ENCODE assay signal across 24 mouse cellular contexts in genomic region chr16:21242946-21243345, GRCm38 (mm10). TPM values are rescaled to one million over a fixed set of nuclear protein-coding genes. Genes with fewer than 3 reads are reported as not detected.
DNase-seq lines count a peak whose midpoint lies in the region; ATAC-seq and TF ChIP-seq lines count a peak whose summit lies in the region.
"Had no signal": no experiment of that assay in that cellular context is flagged by ENCODE, and none has a peak within 500 bp of the region (broad histone marks: within the 10 kb centered on the region; RNA-seq: fewer than 3 reads in every experiment).

No protein-coding gene starts in this region.

- no peak for DNase-seq in heart, postnatal 10 days
- peak; percentile 23 for DNase-seq in midbrain, postnatal 0 days (ENCODE audit: low spot score)
- peak; percentile 53 for DNase-seq in embryonic facial prominence, embryonic 10.5 days (ENCODE audit: low spot score)
- peak; percentile 22 for DNase-seq in yolk sac, embryonic 10.5 days (ENCODE audit: low spot score)
- no peak for DNase-seq in lung, adult 2 months
- DNase-seq in adipocyte (ENCODE audit: low spot score): no peak
- DNase-seq: cerebellum, postnatal 10 days; gastrocnemius, postnatal 36 days; kidney, adult 2 months; kidney, postnatal 10 days; layer of hippocampus, postnatal 36 days; lung, postnatal 10 days; right cerebral cortex, postnatal 14 days; spleen, adult 18-20 months; thymus, adult 18-20 months had no signal

- H3K9me3 ChIP-seq in heart, embryonic 13.5 days: no peaks in the 10 kb centered on the region
- no peaks in the 10 kb centered on the region for H3K9me3 ChIP-seq in midbrain, postnatal 0 days (ENCODE audit: low read length)
- no peaks in the 10 kb centered on the region for H3K9me3 ChIP-seq in midbrain, embryonic 16.5 days (replicated peaks; ENCODE audit: control insufficient read depth, low read length, poor library complexity, severe bottlenecking)
- H3K9me3 ChIP-seq in embryonic facial prominence, embryonic 10.5 days: no peaks in the 10 kb centered on the region
- H3K9me3 ChIP-seq: forebrain, embryonic 15.5 days; heart, embryonic 12.5 days; limb, embryonic 15.5 days had no signal

- intact Hi-C loops in heart, postnatal 10 days (cut with DNase I): no loop called here

- peaks cover 72% of the 10 kb centered on the region for H3K4me1 ChIP-seq in heart, embryonic 13.5 days
- H3K4me1 ChIP-seq in midbrain, postnatal 0 days (ENCODE audit: insufficient read depth, low read length): peaks cover 6% of the 10 kb centered on the region; the same call in 1 of the 2 replicates
- H3K4me1 ChIP-seq in midbrain, embryonic 16.5 days (ENCODE audit: control insufficient read depth, insufficient read depth, low read length): peaks cover 17% of the 10 kb centered on the region
- H3K4me1 ChIP-seq in embryonic facial prominence, embryonic 10.5 days: peaks cover 94% of the 10 kb centered on the region
- H3K4me1 ChIP-seq in lung, adult 2 months (ENCODE audit: control insufficient read depth, insufficient read depth, low read length): 0 out of 2 replicates have a peak, but pooled peaks cover 3% of the 10 kb centered on the region

- 0 out of 2 replicates have a peak overlapping the region, but pooled peaks have one; percentile 8 for H3K9ac ChIP-seq in heart, embryonic 13.5 days
- no peak overlapping the region for H3K9ac ChIP-seq in midbrain, postnatal 0 days (replicated peaks; ENCODE audit: low read length, poor library complexity, severe bottlenecking)
- H3K9ac ChIP-seq in midbrain, embryonic 16.5 days (ENCODE audit: low read depth, low read length): no peak overlapping the region
- H3K9ac ChIP-seq: forebrain, embryonic 15.5 days; heart, embryonic 12.5 days; limb, embryonic 15.5 days had no signal

- TF ChIP-seq POLR2A in lung, adult 2 months (IDR thresholded peaks at IDR 0.05; ENCODE audit: borderline replicate concordance, extremely low read depth, low read depth, low read length): no peak

- H3K4me3 ChIP-seq in heart, embryonic 13.5 days: no peak overlapping the region
- no peak overlapping the region for H3K4me3 ChIP-seq in midbrain, postnatal 0 days (ENCODE audit: low read depth, low read length)
- H3K4me3 ChIP-seq in midbrain, embryonic 16.5 days (ENCODE audit: low read depth, low read length): no peak overlapping the region
- H3K4me3 ChIP-seq in embryonic facial prominence, embryonic 10.5 days: 0 out of 2 replicates have a peak overlapping the region, but pooled peaks have one; percentile 11
- no peak overlapping the region for H3K4me3 ChIP-seq in lung, adult 2 months (replicated peaks; ENCODE audit: extremely low read depth, low read depth, low read length)
- H3K4me3 ChIP-seq: erythroblast, embryonic 14.5 days; forebrain, embryonic 15.5 days; heart, embryonic 12.5 days; limb, embryonic 15.5 days had no signal

- H3K27me3 ChIP-seq in heart, embryonic 13.5 days (replicated peaks): peaks cover 10% of the 10 kb centered on the region; the same call in 1 of the 2 replicates
- H3K27me3 ChIP-seq in midbrain, postnatal 0 days (ENCODE audit: insufficient read depth, low read length): 0 out of 2 replicates have a peak, but pooled peaks cover 3% of the 10 kb centered on the region
- peaks cover 14% of the 10 kb centered on the region for H3K27me3 ChIP-seq in midbrain, embryonic 16.5 days (ENCODE audit: control insufficient read depth, insufficient read depth, low read depth, low read length)
- peaks cover 35% of the 10 kb centered on the region for H3K27me3 ChIP-seq in embryonic facial prominence, embryonic 10.5 days (replicated peaks; ENCODE audit: low read depth, poor library complexity, severe bottlenecking)
- H3K27me3 ChIP-seq: limb, embryonic 15.5 days had no signal

- no peak overlapping the region for H3K4me2 ChIP-seq in heart, embryonic 13.5 days
- no peak overlapping the region for H3K4me2 ChIP-seq in midbrain, postnatal 0 days (ENCODE audit: low read depth, low read length, poor library complexity, severe bottlenecking)
- no peak overlapping the region for H3K4me2 ChIP-seq in midbrain, embryonic 16.5 days (ENCODE audit: low read length)
- H3K4me2 ChIP-seq: forebrain, embryonic 15.5 days; heart, embryonic 12.5 days; limb, embryonic 15.5 days had no signal

- no peak; the same call in 1 of the 2 replicates for TF ChIP-seq CTCF in midbrain, postnatal 0 days (IDR thresholded peaks at IDR 0.05)
- TF ChIP-seq CTCF in lung, adult 2 months (IDR thresholded peaks at IDR 0.05; ENCODE audit: insufficient read depth, low read length): no peak

- no peaks in the 10 kb centered on the region for H3K36me3 ChIP-seq in heart, embryonic 13.5 days
- no peaks in the 10 kb centered on the region for H3K36me3 ChIP-seq in midbrain, postnatal 0 days (ENCODE audit: insufficient read depth, low read length)
- H3K36me3 ChIP-seq in midbrain, embryonic 16.5 days (ENCODE audit: control insufficient read depth, insufficient read depth, low read length): no peaks in the 10 kb centered on the region
- H3K36me3 ChIP-seq in embryonic facial prominence, embryonic 10.5 days (replicated peaks): no peaks in the 10 kb centered on the region
- H3K36me3 ChIP-seq: forebrain, embryonic 15.5 days; heart, embryonic 12.5 days; limb, embryonic 15.5 days had no signal

- no peak for ATAC-seq in heart, embryonic 13.5 days (ENCODE audit: extremely low read depth, insufficient number of reproducible peaks, low FRiP score, low TSS enrichment)
- no peak for ATAC-seq in midbrain, postnatal 0 days (ENCODE audit: low FRiP score)
- ATAC-seq in midbrain, embryonic 16.5 days: no peak
- ATAC-seq: forebrain, embryonic 15.5 days; inflammation-experienced regulatory T-cells, adult 6 months had no signal

- H3K27ac ChIP-seq in heart, embryonic 13.5 days (replicated peaks): no peak overlapping the region
- H3K27ac ChIP-seq in midbrain, postnatal 0 days (ENCODE audit: low read depth, low read length): no peak overlapping the region
- H3K27ac ChIP-seq in midbrain, embryonic 16.5 days (ENCODE audit: low read length): no peak overlapping the region
- H3K27ac ChIP-seq in embryonic facial prominence, embryonic 10.5 days (replicated peaks): peak overlapping the region; percentile 73
- H3K27ac ChIP-seq: forebrain, embryonic 15.5 days; limb, embryonic 15.5 days had no signal

- 50% methylated on average over 8 of the region's 8 CpGs for WGBS in heart, embryonic 13.5 days
- WGBS in midbrain, postnatal 0 days: 45% methylated on average over 8 of the region's 8 CpGs
- WGBS in midbrain, embryonic 16.5 days: 39% methylated on average over 8 of the region's 8 CpGs
- 20% methylated on average over 8 of the region's 8 CpGs for WGBS in embryonic facial prominence, embryonic 10.5 days
- 71% methylated on average over 8 of the region's 8 CpGs for WGBS in lung, adult 2 months

RNA-seq across cellular contexts. Expression of gene Ephb3, which starts 38.4 kb away (rescaled TPM):
- polyA plus RNA-seq in heart, embryonic 13.5 days (2015; fragmentation: Nextera tagmentation; extraction: Ambion mirVana): 15.5 and 16.9 TPM in 2 replicates
- total RNA-seq in heart, postnatal 10 days (2021): 10 to 100 TPM in 1 of 2 experiments, 1 to 10 TPM in 1; 8.4 to 11.7 TPM
- total RNA-seq in midbrain, postnatal 0 days (2014; rRNA removed): 20.1 and 20.5 TPM in 2 replicates
- polyA plus RNA-seq in midbrain, postnatal 0 days (2015; fragmentation: Nextera tagmentation; extraction: Ambion mirVana): 9.0 and 9.5 TPM in 2 replicates
- 10.3 and 11.3 TPM in 2 replicates for polyA plus RNA-seq in midbrain, embryonic 16.5 days (2015; fragmentation: Nextera tagmentation; extraction: Ambion mirVana)
- 32.0 and 38.6 TPM in 2 replicates for polyA plus RNA-seq in embryonic facial prominence, embryonic 10.5 days (2016; fragmentation: Nextera tagmentation; extraction: Ambion mirVana)
- 43.9 and 50.5 TPM in 2 replicates for polyA plus RNA-seq in lung, adult 2 months (2012; rRNA removed)
- total RNA-seq: CH12.LX; megakaryocyte, adult 5-6 weeks had no signal
- polyA plus RNA-seq: erythroblast, embryonic 14.5 days; inflammation-experienced regulatory T-cells, adult 6 months had no signal

Comparison
In these comparisons a context has a peak if more than half of its experiments do, and no peak if none do; other contexts are left out.
1. DNase-seq: peak in midbrain, postnatal 0 days (single experiment), embryonic facial prominence, embryonic 10.5 days (single experiment) and yolk sac, embryonic 10.5 days (single experiment); none in heart, postnatal 10 days (0 of 2), lung, adult 2 months (single experiment) and adipocyte (single experiment).